Mouse (Mus musculus) layer of hippocampus, adult 11-12 months (tissue): ENCODE results near the gene Ostm1.
A peak's percentile ranks its signal among the peaks of the same experiment; 100 is the strongest.

ENCODE experiments used
- DNase-seq: peaks from one replicate; pipeline ENCODE4 v3.0.0; 2022; ENCODE audit warnings: low spot score

The Ostm1 gene

DNA sequence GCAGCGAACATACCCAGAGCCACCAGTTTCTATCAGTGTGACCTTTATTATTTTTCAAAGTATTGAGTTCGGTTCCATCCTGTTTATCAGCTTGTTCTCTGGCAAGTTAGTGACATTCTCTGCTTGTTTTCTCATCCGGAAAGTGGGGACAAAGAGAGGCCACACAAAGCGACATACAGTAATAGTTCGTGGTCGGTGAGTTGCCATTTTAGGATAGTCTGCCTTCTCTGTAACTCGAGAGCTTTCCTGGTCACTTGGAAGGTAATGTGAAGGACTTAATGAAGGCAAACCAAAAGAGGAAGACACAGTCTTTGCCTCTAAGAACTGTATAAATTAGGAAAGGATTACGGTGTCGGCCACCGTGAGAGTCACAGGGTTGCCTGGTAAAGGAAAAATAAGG, 96.0 kb downstream of the Ostm1 start:
- DNase-seq = no peak

DNA sequence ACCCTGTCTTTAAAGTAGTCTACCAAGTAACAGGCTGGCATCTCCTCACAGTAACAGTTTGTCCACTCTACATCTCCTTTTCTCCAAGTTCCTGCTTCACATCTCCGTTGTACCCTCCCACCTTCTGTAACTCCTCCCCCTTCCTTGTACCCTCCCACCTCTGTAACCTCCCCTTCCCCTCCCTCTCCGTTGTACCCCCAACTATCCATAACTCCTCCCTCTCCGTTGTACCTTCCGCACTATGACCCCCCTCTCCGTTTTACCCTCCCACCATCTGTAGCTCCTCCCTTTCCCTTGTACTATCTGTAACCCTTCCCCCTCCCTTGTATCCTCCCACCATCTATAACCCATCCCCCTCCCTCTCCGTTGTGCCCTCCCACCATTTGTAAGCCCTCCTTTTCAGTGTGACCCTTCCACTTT, 97.0 kb downstream of the Ostm1 start:
- DNase-seq = no peak

DNA sequence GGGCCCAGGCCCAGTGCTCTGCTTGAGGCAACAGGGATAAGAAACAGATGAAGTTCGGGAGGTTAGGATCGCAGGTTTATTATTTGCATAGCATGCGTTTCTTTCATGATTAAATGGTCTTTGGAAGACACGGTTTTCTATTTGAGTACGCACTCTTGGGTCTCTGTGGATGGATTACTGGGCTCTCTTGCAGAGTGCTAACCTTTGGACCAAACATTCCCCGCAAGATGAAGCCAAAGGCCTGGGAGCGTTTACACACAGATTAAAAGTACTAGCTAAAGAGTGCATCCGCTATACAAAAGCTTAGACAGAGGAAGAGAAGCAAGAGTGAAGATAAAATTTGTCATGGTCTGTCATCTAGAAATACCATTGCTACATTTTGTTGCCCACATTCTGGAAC, 98.8 kb downstream of the Ostm1 start:
- no peak for DNase-seq

DNA sequence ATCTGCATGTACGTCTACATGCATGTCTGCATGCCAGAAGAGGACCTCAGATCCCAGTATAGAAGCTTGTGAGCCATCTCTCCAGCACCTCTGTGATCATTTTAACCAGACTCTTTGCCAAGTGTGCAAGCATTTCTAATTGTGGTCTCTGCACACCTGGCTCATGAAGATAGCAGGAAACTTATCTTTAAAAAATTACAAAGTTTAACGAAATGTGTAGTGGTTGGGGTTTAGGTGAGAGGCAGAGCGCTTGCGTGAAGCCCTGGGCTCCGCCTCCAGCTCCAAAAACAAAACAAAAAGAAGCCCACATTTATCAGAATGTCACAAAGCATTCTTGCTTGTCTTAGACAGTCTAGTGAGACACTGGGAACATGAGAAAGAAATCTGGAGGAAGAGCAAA, 104.3 kb downstream of the Ostm1 start:
- no peak for DNase-seq

DNA sequence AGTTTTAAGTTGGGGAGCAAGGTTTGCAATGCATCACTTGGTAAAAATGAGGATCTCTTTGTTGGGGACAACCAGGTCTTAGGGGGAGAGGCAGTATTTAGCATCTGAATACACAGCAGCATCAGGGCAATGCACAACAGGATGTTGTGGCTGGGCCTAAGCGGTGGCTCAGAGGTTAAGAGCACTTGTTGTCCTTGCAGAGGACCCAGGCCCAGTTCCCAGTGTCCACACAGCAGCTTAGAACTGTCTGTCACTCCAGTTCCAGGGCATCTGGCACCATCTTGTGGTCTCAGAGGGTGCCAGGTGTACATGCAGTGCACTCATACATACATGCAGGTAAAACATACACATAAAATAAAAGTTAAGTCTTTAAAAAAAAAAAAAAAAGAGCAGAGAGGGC, 106.1 kb downstream of the Ostm1 start:
- DNase-seq = no peak

DNA sequence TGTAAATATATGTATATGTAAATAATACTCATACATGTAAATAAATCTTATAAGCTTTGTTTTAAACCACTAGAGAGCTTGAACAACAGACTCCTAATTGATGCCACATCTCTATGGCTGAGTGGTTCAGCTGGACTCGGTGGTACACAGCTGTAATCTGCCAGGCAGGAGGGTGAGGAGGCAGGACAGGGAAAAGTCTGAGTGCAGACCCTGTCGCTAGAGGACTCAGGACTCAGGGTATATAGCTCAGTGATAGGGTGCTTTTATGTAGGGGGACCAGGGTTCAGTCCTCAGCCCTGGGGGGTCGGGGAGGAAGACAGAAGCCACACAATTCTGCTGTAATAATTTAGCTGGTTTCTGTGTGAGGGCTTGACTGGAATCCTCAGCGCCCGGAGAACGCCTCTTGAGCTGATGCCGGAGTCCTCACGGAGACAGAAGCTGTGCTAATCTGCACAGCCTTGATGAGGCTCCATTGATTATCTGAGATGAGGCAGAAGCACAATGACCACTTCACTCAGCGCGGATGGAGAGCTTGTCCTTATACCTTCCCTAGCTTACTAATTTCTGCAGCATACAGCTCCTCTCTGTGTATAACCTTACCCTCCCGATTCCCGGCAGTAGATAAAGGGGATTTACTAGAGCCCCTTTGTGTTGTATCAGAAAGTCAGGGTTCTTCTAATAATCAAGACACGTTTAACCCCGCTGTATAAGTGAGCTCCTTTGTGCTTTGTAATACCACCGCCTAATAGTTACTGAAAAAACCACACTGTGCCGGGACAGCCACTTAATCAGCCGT, 106.8 kb downstream of the Ostm1 start:
- no peak for DNase-seq

DNA sequence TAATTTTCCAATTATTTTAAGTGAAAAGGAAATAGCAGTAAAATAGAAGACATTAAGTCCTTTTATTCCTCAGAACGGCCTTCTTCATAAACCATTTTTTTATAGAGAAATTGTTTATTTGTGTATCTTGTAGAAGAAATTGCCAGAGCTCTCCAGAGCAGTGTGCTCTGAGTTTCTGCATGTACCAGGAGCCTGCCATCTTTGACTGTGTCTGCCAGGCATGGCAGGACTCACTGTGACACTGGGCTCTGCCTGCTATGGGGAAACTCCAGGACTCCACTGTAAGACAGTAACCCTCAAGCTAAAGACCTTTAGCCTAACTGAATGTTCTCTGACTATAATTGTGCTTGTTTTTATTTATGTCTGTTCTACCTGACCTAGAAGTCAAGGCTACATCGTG, 107.4 kb downstream of the Ostm1 start:
- no peak for DNase-seq

DNA sequence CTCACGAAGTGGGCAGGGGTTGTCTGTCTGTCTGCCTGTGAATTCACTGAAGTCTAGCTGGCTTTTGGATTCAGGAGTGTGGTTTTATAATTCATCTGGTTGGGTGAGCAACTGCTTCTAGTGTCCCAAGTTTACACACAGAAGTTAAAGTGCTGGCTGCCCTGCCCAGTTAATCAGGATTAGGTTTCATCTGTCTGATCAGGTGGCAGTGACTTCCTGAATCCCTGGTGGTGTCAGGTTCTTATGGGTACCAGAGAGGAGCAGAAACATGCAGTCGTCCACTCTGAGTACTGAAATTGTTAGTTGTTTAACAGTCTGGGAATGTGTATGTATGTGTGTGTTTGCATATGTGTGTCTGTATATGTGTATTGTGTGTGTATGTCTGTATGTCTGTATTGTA, 108.5 kb downstream of the Ostm1 start:
- DNase-seq = no peak

DNA sequence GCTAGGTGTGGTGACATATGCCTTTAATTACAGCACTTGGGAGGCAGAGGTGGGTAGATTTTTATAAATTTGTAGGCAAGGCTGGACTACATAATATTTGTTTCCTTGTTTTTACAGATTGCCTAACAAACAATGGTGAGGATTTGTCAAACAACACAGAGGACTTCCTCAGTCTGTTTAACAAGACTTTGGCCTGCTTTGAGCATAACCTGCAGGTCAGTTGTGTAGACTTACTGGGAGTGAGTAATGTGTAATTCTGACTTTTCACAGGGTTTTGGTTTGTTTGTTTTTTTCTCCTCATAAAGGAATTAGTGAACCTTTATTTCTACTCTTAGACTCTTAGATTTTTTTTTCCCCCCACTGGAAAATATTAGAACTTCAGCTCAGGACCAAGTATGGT, 109.2 kb downstream of the Ostm1 start:
- DNase-seq = no peak

DNA sequence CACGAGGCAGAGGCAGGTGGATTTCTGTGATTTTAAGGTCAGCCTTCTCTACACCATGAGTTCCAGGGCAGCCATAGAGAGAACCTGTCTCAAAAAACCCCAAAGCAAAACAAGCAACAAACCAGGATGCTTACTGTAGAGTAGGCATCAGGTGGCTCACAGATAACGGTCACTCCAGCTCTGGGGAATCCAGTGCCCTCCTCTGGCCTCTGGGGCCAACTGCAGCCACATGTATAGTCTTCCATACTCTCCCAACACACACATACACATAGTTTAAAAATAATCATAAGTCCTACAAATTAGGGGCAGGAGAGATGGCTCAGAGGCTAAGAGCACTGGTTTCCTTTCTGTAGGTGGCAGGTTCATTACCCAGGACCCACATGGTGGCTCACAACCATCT, 109.9 kb downstream of the Ostm1 start:
- DNase-seq = no peak

DNA sequence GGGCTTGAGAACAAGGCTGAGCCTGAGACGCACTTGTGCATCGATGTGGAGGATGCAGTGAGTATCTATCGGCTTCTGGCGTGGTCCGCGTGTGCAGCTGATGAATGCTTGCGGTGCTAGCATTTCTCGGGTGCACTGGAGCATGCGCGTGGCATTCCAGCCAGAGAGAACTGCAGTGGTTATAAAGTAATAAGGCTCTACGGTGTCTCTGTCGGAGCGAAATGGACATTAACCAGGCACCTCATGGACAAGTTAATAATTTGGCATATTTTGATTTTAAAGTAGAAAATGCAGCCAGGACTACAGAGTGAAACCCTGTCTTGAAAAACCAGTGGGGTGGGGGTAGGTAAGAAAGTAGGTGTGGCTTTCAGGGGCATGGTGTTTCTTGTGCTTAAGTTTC, 112.7 kb downstream of the Ostm1 start:
- DNase-seq = no peak

DNA sequence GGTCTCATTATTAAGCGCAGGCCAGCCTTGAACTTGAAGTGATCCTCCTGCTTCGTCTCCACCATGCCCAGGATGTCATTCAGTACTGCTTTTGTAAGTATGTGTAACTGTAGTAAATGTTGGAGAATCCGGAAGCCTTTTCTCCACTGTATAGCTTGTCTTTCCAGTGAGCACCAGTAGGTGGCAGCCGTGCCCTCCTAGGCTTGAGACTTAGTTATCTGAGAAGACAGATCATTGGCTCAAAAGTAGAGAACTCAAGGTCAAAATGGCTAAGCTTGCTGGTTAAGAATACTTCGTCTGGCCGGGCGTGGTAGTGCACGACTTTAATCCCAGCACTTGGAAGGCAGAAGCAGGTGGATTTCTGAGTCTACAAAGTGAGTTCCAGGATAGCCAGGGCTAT, 113.4 kb downstream of the Ostm1 start:
- peak; percentile 75 for DNase-seq

DNA sequence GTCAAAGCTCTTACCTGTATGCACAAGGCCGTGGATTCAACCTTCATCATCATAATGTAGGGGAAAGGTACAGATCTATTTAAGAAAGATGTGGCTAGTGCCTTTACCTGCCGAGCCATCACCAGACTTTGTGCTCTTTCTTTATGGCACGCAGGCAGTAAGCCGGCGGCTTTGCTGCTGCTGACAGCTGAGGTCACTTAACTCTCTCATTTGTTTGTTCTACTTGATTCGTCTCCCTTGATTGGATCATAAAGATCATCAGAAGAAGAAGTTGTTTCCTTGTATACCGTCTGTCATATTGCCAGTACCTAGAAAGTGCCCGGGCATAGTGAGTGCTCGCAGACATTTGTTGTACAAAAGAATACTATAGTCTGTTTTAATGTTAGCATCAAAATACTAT, 114.8 kb downstream of the Ostm1 start:
- DNase-seq = no peak

DNA sequence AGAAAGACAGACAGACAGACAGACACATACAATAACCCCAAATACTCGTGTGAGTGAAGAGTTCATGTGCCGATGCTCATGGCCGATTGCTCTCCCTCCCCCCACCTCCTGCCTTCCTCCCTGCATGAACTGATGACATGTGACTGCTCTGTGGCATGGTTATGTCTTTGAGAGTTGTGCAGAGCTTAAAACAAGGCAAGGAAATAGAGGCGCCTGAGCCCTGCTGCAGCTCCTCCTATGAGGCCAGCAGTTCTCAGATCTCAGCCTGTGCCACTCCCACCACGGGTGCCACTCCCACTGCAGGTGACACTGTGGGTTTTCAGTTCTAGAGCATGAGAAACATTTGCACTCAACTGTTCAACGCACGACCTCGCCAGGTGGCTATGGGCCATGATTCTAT, 115.4 kb downstream of the Ostm1 start:
- no peak for DNase-seq

DNA sequence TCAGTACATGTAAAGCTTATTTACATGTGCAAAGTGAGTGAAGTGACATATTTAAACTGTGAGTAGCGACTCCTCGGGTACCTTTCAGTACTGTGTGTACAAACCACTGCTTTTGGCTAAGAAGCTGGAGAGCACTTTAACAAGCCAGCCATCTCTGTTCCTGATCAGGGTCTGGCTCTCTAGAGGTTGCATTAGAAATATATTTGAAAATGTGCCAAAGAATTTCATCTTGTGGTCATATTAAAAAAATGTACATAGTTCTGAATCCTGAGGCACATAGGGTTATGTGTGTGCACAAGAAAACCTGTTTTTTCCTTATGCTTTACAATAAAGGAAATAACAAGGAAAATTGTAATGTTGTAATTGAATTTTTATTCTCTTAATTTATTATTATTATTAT, 118.5 kb downstream of the Ostm1 start:
- no peak for DNase-seq

DNA sequence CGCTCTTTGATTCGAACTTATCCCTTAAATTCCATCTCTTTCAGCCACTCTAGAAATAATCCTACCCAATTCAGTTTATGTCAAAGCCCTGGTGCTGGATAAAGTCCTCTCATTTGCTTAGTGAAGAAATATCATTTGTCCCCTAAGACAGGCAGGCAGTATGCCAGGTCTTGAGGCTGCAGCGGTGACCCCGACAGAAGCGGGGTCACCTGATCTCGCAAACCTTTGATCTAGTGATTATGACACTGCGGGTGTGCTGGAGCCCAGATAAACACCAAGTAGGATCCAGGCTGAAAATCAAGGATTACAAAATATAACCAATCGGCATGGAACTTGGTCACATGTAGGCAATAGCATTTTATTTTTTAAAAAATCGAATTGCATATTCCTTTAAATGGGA, 131.1 kb downstream of the Ostm1 start:
- DNase-seq = no peak

DNA sequence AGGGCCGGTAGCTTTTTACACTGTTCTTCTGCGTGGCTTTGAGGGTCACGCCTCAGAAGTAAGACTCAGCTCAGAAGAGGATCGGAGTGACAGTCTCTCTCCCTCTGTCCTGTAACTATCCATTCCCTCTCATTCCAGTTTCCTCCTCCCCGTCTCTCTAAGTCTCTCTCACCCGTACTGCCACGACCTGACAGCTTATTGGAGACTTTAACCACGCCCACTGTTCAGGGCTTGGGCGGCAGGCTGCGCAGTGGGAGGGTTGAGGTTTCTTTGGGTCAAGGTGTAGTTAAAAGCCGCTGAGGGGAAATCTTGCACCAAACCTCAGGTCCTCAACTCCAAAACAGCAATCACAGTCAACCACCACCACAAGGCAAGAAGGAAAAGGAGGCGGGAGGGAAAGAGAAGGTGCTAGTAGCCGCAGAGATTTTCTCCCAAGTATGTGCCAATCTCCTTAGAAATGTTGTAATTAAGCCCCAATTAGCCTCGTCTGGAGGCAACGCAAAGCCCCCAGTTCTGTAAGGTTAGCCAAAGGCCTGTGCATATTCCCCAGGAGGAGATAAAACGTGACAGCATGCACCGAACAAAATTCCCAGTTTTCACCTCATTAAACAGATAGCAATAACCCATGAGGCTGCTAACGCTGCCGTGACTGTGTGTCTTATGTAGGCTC, 131.9 kb downstream of the Ostm1 start:
- no peak for DNase-seq

DNA sequence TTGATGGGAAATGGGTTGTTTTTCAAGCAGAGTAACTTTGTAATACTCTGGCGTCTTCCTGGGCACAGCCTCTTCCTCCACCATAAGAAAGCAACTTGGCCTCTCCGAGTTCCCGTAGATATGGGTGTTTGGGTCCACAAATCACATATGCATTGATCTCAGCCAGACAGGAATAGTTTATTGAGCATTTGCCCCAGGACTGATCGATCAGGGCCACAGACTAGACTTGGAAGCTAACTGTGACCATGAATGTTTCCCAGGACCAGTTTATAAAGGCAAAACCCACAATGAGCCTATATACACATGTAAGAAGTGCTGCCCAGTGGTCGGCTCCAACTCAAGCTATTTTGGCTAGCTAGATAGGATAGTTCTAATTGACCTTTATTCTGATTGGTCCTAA, 138.5 kb downstream of the Ostm1 start:
- DNase-seq = no peak

DNA sequence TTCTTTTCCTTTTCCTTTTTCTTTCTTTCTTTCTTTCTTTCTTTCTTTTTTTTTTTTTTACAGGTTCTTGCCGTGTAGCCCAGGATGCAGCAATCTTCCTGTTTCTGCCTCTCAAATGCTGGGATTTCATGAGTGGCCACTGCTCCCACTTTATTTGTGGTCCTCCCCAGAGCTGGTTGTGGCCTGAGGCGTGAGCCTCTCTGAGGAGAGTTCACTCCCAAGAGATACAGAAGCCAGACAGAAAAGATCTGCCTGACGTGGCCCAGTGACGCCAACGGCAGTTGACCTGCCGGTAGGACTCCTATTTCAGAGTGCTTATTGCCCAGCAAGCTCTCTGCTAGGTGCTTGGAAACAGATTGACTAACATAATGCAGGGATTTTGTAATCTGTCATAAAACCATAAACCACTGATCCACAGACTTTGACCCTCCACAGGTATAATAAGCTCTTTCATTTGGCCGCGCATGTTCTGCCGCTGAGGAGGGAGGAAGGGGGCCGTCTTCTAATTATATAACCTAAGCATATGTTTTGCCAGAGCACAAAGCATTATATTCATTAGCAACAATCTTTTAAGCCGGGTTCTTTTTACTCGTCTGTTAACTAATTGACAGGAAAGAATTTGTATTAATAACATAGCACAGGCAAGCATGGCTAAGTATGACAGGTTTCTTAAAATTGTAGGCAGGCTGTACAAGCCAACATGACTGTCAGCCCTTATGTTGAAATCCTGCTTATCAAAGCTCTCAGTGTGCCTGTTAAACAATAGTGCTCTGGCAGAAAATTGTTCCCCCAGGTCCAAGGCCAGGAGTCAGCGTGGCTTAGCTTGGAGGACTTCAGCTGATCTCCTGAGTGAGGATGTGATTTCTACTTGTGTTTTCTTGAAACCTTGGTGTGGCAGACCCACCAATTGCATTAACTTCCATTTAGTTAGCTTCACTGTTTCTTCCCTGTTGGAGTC, 139.9 kb downstream of the Ostm1 start:
- no peak for DNase-seq

DNA sequence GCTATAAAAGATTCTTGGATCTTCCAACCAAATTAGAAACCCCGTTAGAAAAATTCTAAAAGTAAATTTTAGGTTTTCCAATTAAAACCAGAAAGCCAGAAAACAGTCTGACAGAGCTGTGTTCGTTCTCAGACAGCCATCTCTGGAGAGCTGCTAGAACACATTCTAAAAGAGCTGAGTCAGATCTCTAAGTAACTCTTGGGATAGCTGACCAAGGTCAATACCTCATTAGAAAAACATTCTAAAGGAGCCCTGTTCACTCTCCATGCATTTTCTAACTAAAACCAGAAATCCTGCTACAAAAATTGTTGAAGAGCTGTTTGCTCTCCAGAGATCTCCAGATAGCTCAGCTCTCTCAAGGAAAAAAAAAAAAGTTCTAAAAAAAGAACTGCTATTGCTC, 146.0 kb downstream of the Ostm1 start:
- no peak for DNase-seq

DNA sequence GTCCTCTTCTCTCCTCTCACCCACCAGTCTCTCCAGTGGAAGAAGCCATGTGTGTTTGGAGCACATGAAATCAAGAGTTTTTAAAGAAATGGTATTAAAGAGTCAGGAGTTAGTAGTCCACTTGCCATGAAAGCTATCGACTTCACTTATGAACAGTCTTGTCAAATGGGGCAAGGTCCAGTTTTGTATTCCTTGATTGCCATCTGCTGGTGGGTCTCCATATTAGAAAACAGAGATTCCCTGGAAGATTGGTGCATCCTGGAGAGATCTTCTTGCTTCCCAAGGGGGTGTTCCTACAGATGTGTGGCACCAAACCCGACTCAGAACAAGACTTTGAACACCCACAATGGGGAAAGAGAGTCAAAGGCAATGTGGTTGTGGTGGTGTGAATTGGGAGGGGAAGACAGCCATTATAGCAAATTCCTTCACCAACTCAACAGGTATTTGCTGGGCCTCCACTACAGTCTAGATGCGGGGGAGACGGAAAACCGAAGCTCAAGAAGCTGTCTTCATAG, 151.0 kb downstream of the Ostm1 start:
- peak; percentile 45 for DNase-seq

DNA sequence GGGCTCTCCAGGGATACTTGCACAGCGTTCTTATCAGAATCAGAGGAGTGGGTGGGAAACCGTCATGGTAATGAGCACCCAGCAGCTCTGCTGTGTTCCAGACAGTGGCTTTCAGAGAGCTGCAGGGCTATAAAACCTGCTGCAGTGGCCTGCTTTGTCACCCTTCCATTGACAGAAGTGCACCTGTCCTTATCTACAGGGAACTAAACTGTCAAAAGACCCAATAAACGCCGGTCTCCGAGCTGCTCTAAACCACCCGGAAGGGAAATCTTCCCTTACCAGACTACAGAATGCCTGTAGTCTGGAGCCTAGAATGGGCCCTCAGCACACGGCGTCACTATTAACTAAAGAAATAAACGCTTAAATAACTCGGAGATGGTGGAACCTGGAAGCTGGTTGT, 168.2 kb downstream of the Ostm1 start:
- DNase-seq = no peak
